28 mouse cellular contexts compared by ENCODE assay signal in the genomic region with DNA sequence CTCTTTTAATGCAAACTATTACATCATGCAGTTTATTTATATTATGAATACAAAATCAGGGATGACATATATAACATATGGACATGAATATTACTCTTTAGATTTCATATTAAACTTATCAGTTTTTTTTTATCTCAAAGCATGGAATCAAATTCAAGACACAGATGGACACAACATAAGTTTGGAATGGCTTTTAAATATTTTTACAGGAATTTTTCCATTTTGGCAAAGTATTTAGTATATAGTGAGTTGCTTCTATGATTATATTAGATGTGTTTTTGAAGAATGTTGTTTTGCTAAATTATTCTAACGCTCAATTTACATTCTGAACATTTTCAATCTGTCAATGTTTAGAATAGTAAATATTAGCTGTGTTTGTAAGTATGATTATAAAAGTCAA.
"Had no signal": no experiment of that assay in that cellular context is flagged by ENCODE, and none has a peak within 500 bp of the region (broad histone marks: within the 10 kb centered on the region; RNA-seq: fewer than 3 reads in every experiment).

No protein-coding gene starts in this region.

- H3K27ac ChIP-seq: gastrocnemius, adult 2 months; heart, adult 2 months; heart, embryonic 13.5 days; heart, embryonic 15.5 days; hindbrain, embryonic 13.5 days; hindbrain, embryonic 15.5 days; hindbrain, postnatal 0 days; kidney, embryonic 15.5 days; kidney, postnatal 0 days; limb, embryonic 13.5 days; limb, embryonic 15.5 days; liver, embryonic 12.5 days; liver, embryonic 14.5 days had no signal

- H3K9me3 ChIP-seq: heart, embryonic 13.5 days; heart, embryonic 15.5 days; hindbrain, embryonic 13.5 days; hindbrain, embryonic 15.5 days; kidney, embryonic 15.5 days; limb, embryonic 13.5 days; limb, embryonic 15.5 days; liver, embryonic 12.5 days had no signal

- H3K36me3 ChIP-seq: heart, embryonic 13.5 days; heart, embryonic 15.5 days; hindbrain, embryonic 13.5 days; hindbrain, embryonic 15.5 days; kidney, embryonic 15.5 days; limb, embryonic 13.5 days; limb, embryonic 15.5 days; liver, embryonic 12.5 days had no signal

- DNase-seq: gastrocnemius, adult 2 months; gastrocnemius, postnatal 10 days; gastrocnemius, postnatal 25 days; heart, adult 11 months; heart, adult 2 months; heart, postnatal 14 days; heart, postnatal 36 days; kidney, adult 11 months; kidney, adult 2 months; kidney, adult 9 months; kidney, postnatal 14 days; kidney, postnatal 36 days; layer of hippocampus, adult 9-11 months; layer of hippocampus, postnatal 36 days; left cerebral cortex, postnatal 4 days had no signal

- H3K4me2 ChIP-seq: heart, embryonic 11.5 days; heart, embryonic 13.5 days; heart, embryonic 15.5 days; hindbrain, embryonic 13.5 days; hindbrain, embryonic 15.5 days; kidney, embryonic 15.5 days; limb, embryonic 13.5 days; limb, embryonic 15.5 days; liver, embryonic 12.5 days had no signal

- ATAC-seq: hindbrain, postnatal 0 days; intestine, embryonic 16.5 days; liver, embryonic 12.5 days had no signal

- H3K27me3 ChIP-seq: heart, embryonic 13.5 days; heart, embryonic 15.5 days; hindbrain, embryonic 13.5 days; hindbrain, embryonic 15.5 days; kidney, embryonic 15.5 days; limb, embryonic 13.5 days; limb, embryonic 15.5 days; liver, embryonic 12.5 days had no signal

- H3K9ac ChIP-seq: heart, embryonic 13.5 days; heart, embryonic 15.5 days; hindbrain, embryonic 13.5 days; hindbrain, embryonic 15.5 days; kidney, embryonic 15.5 days; limb, embryonic 13.5 days; limb, embryonic 15.5 days; liver, embryonic 12.5 days; liver, embryonic 14.5 days had no signal

- H3K4me1 ChIP-seq: heart, embryonic 13.5 days; heart, embryonic 15.5 days; hindbrain, embryonic 13.5 days; hindbrain, embryonic 15.5 days; kidney, embryonic 15.5 days; limb, embryonic 13.5 days; limb, embryonic 15.5 days; liver, embryonic 12.5 days had no signal

- H3K4me3 ChIP-seq: gastrocnemius, adult 2 months; heart, adult 2 months; heart, embryonic 13.5 days; heart, embryonic 15.5 days; hindbrain, embryonic 13.5 days; hindbrain, embryonic 15.5 days; kidney, embryonic 15.5 days; limb, embryonic 13.5 days; limb, embryonic 15.5 days; liver, embryonic 12.5 days had no signal
